Mouse (Mus musculus): Measurements from ENCODE around the gene Pcsk6.

DNA sequence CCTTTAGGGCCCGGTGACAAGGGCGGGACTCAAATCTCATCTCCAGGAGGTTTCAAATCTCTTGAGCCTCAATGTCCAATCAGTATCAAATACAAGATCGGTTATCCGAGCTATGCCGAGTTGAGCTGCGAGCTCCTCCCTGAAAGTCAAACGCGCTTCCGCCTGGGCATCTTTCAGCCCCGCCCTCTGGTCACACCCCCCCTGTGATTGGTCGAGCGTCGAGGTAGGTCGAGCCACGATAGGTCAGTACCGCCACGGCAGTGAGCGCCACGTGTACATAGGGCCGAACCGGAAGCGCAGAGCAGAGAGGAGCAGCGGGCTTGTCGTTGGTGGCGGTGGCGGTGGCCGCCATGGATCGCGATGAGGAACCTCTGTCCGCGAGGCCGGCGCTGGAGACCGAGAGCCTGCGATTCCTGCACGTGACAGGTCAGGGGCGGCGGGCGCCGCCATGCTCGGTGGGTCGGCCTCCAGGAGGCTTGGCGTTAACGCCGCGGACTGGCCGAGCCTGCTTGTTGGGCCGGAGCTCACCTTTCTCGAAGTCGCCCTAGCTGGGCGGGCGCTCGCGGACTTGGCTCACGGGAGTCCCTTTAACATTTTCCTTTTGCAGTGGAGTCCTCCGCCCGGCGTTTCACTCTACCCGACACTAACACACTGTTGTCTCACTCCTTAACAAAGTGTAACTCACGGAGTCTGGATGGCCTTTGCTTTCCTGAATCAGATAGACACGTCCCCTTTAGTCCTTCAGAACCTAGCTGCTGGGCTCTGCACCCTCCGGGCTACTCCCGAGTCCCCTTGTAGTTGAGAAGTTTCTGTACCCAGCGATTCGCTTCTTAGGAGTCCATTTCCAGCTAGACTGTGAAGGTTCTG, 218.1 kb downstream of the Pcsk6 start, which contains the start of gene Selenos:
- TF ChIP-seq CTCF (IDR thresholded peaks at IDR 0.05; ENCODE audit: low read depth), result no peak
- no peak for TF ChIP-seq EP300 (optimal IDR thresholded peaks at IDR 0.05)
